Mouse (Mus musculus): ENCODE measurements around the gene Slc9b1. TPM values are rescaled to one million over a fixed set of nuclear protein-coding genes. Genes with fewer than 3 reads are reported as not detected.

The Slc9b1 gene
- polyA plus RNA-seq, 1 experiment from 2014 or later: not detected

GRCm38 (mm10) chr3:135351857-135352256 lies 4.0 kb downstream of the Slc9b1 start:
- no peaks in the 10 kb centered on the region for H3K27me3 ChIP-seq (ENCODE audit: control insufficient read depth, insufficient read depth, low read length)
- H3K9ac ChIP-seq (ENCODE audit: low read length): no peak overlapping the region
- H3K36me3 ChIP-seq (ENCODE audit: control insufficient read depth, insufficient read depth, low read length): no peaks in the 10 kb centered on the region
- 91% methylated on average over 3 of the region's 3 CpGs for WGBS
- no peak overlapping the region for H3K4me2 ChIP-seq
- no peak overlapping the region for H3K27ac ChIP-seq (ENCODE audit: low read depth, low read length)
- no peak overlapping the region for H3K4me3 ChIP-seq (ENCODE audit: low read depth, low read length)
- H3K9me3 ChIP-seq (ENCODE audit: control insufficient read depth, low read length): no peaks in the 10 kb centered on the region
- H3K4me1 ChIP-seq (ENCODE audit: control insufficient read depth, insufficient read depth, low read length): no peaks in the 10 kb centered on the region
- DNase-seq (ENCODE audit: low spot score, missing footprints): no peak
- no peak for ATAC-seq (ENCODE audit: low FRiP score)

GRCm38 (mm10) chr3:135357394-135357793 lies 9.6 kb downstream of the Slc9b1 start:
- Histone ChIP-seq H3K4me1 (ENCODE audit: control insufficient read depth, insufficient read depth, low read length) (no peaks in the 10 kb centered on the region), H3K9ac (ENCODE audit: low read length) (no peak overlapping the region), H3K4me3 (ENCODE audit: low read depth, low read length) (no peak overlapping the region), H3K36me3 (ENCODE audit: control insufficient read depth, insufficient read depth, low read length) (no peaks in the 10 kb centered on the region), H3K4me2 (no peak overlapping the region), H3K9me3 (ENCODE audit: control insufficient read depth, low read length) (no peaks in the 10 kb centered on the region), H3K27me3 (ENCODE audit: control insufficient read depth, insufficient read depth, low read length) (no peaks in the 10 kb centered on the region), H3K27ac (ENCODE audit: low read depth, low read length) (no peak overlapping the region)
- ATAC-seq (ENCODE audit: low FRiP score): no peak
- 92% methylated on average over 4 of the region's 4 CpGs for WGBS
- no peak for DNase-seq (ENCODE audit: low spot score, missing footprints)

- Histone ChIP-seq H3K4me2 (no peak overlapping the region), H3K9ac (ENCODE audit: low read length) (no peak overlapping the region), H3K4me3 (ENCODE audit: low read depth, low read length) (no peak overlapping the region), H3K27ac (ENCODE audit: low read depth, low read length) (no peak overlapping the region), H3K4me1 (ENCODE audit: control insufficient read depth, insufficient read depth, low read length) (no peaks in the 10 kb centered on the region), H3K9me3 (ENCODE audit: control insufficient read depth, low read length) (no peaks in the 10 kb centered on the region), H3K36me3 (ENCODE audit: control insufficient read depth, insufficient read depth, low read length) (no peaks in the 10 kb centered on the region), H3K27me3 (ENCODE audit: control insufficient read depth, insufficient read depth, low read length) (no peaks in the 10 kb centered on the region)
- WGBS: 77% methylated on average over 3 of the region's 3 CpGs
- ATAC-seq (ENCODE audit: low FRiP score): no peak
- DNase-seq (ENCODE audit: low spot score, missing footprints): no peak
Measured at GRCm38 (mm10) chr3:135375836-135376235, 28.0 kb downstream of the Slc9b1 start.

- Histone ChIP-seq H3K27ac (ENCODE audit: low read depth, low read length) (no peak overlapping the region), H3K4me1 (ENCODE audit: control insufficient read depth, insufficient read depth, low read length) (no peaks in the 10 kb centered on the region), H3K4me3 (ENCODE audit: low read depth, low read length) (no peak overlapping the region), H3K4me2 (no peak overlapping the region), H3K27me3 (ENCODE audit: control insufficient read depth, insufficient read depth, low read length) (no peaks in the 10 kb centered on the region), H3K36me3 (ENCODE audit: control insufficient read depth, insufficient read depth, low read length) (no peaks in the 10 kb centered on the region), H3K9ac (ENCODE audit: low read length) (no peak overlapping the region), H3K9me3 (ENCODE audit: control insufficient read depth, low read length) (no peaks in the 10 kb centered on the region)
- ATAC-seq (ENCODE audit: low FRiP score) (no peak), DNase-seq (ENCODE audit: low spot score, missing footprints) (no peak)
- 83% methylated on average over 10 of the region's 10 CpGs for WGBS
Measured at GRCm38 (mm10) chr3:135377445-135377844, 29.6 kb downstream of the Slc9b1 start.

- DNase-seq (ENCODE audit: low spot score, missing footprints): no peak
- H3K4me3 ChIP-seq (ENCODE audit: low read depth, low read length): no peak overlapping the region
- ATAC-seq (ENCODE audit: low FRiP score): no peak
- H3K9me3 ChIP-seq (ENCODE audit: control insufficient read depth, low read length): no peaks in the 10 kb centered on the region
- H3K36me3 ChIP-seq (ENCODE audit: control insufficient read depth, insufficient read depth, low read length): no peaks in the 10 kb centered on the region
- H3K9ac ChIP-seq (ENCODE audit: low read length): no peak overlapping the region
- H3K27ac ChIP-seq (ENCODE audit: low read depth, low read length): no peak overlapping the region
- H3K4me2 ChIP-seq: no peak overlapping the region
- H3K27me3 ChIP-seq (ENCODE audit: control insufficient read depth, insufficient read depth, low read length): no peaks in the 10 kb centered on the region
- 89% methylated on average over 4 of the region's 4 CpGs for whole genome bisulfite sequencing
- H3K4me1 ChIP-seq (ENCODE audit: control insufficient read depth, insufficient read depth, low read length): no peaks in the 10 kb centered on the region
Measured at GRCm38 (mm10) chr3:135379868-135380267, 32.0 kb downstream of the Slc9b1 start.

- no peak overlapping the region for H3K4me3 ChIP-seq (ENCODE audit: low read depth, low read length)
- ATAC-seq (ENCODE audit: low FRiP score) (no peak), DNase-seq (ENCODE audit: low spot score, missing footprints) (no peak)
- H3K27me3 ChIP-seq (ENCODE audit: control insufficient read depth, insufficient read depth, low read length): no peaks in the 10 kb centered on the region
- H3K9ac ChIP-seq (ENCODE audit: low read length): no peak overlapping the region
- no peaks in the 10 kb centered on the region for H3K9me3 ChIP-seq (ENCODE audit: control insufficient read depth, low read length)
- 83% methylated on average over 6 of the region's 6 CpGs for WGBS
- H3K4me2 ChIP-seq: no peak overlapping the region
- H3K4me1 ChIP-seq (ENCODE audit: control insufficient read depth, insufficient read depth, low read length): no peaks in the 10 kb centered on the region
- no peak overlapping the region for H3K27ac ChIP-seq (ENCODE audit: low read depth, low read length)
- no peaks in the 10 kb centered on the region for H3K36me3 ChIP-seq (ENCODE audit: control insufficient read depth, insufficient read depth, low read length)
Measured at GRCm38 (mm10) chr3:135393186-135393585, 45.4 kb downstream of the Slc9b1 start.

- Histone ChIP-seq H3K36me3 (ENCODE audit: control insufficient read depth, insufficient read depth, low read length) (no peaks in the 10 kb centered on the region), H3K9me3 (ENCODE audit: control insufficient read depth, low read length) (no peaks in the 10 kb centered on the region), H3K9ac (ENCODE audit: low read length) (no peak overlapping the region), H3K27me3 (ENCODE audit: control insufficient read depth, insufficient read depth, low read length) (no peaks in the 10 kb centered on the region), H3K27ac (ENCODE audit: low read depth, low read length) (no peak overlapping the region), H3K4me2 (no peak overlapping the region), H3K4me3 (ENCODE audit: low read depth, low read length) (no peak overlapping the region), H3K4me1 (ENCODE audit: control insufficient read depth, insufficient read depth, low read length) (no peaks in the 10 kb centered on the region)
- ATAC-seq (ENCODE audit: low FRiP score) (no peak), DNase-seq (ENCODE audit: low spot score, missing footprints) (no peak)
- WGBS: 81% methylated on average over 5 of the region's 5 CpGs
Measured at GRCm38 (mm10) chr3:135395085-135395484, 47.3 kb downstream of the Slc9b1 start.

GRCm38 (mm10) chr3:135396081-135396480 lies 48.3 kb downstream of the Slc9b1 start:
- 0 out of 2 replicates have a peak, but pooled peaks have one; percentile 24 for ATAC-seq (ENCODE audit: low FRiP score)
- Histone ChIP-seq H3K4me1 (ENCODE audit: control insufficient read depth, insufficient read depth, low read length) (no peaks in the 10 kb centered on the region), H3K4me3 (ENCODE audit: low read depth, low read length) (no peak overlapping the region), H3K4me2 (no peak overlapping the region), H3K36me3 (ENCODE audit: control insufficient read depth, insufficient read depth, low read length) (no peaks in the 10 kb centered on the region), H3K27ac (ENCODE audit: low read depth, low read length) (no peak overlapping the region), H3K27me3 (ENCODE audit: control insufficient read depth, insufficient read depth, low read length) (no peaks in the 10 kb centered on the region), H3K9ac (ENCODE audit: low read length) (no peak overlapping the region), H3K9me3 (ENCODE audit: control insufficient read depth, low read length) (no peaks in the 10 kb centered on the region)
- WGBS: 75% methylated on average over 6 of the region's 6 CpGs
- no peak for DNase-seq (ENCODE audit: low spot score, missing footprints)

- no peak overlapping the region for H3K9ac ChIP-seq (ENCODE audit: low read length)
- H3K4me2 ChIP-seq: no peak overlapping the region
- no peaks in the 10 kb centered on the region; the same call in 1 of the 2 replicates for H3K4me1 ChIP-seq (ENCODE audit: control insufficient read depth, insufficient read depth, low read length)
- H3K9me3 ChIP-seq (ENCODE audit: control insufficient read depth, low read length): no peaks in the 10 kb centered on the region
- H3K36me3 ChIP-seq (ENCODE audit: control insufficient read depth, insufficient read depth, low read length): no peaks in the 10 kb centered on the region
- ATAC-seq (ENCODE audit: low FRiP score) (no peak), DNase-seq (ENCODE audit: low spot score, missing footprints) (no peak)
- no peaks in the 10 kb centered on the region for H3K27me3 ChIP-seq (ENCODE audit: control insufficient read depth, insufficient read depth, low read length)
- H3K4me3 ChIP-seq (ENCODE audit: low read depth, low read length): no peak overlapping the region
- H3K27ac ChIP-seq (ENCODE audit: low read depth, low read length): no peak overlapping the region
Measured at GRCm38 (mm10) chr3:135397112-135397511, 49.3 kb downstream of the Slc9b1 start.

GRCm38 (mm10) chr3:135402201-135402658 lies 54.4 kb downstream of the Slc9b1 start:
- no peaks in the 10 kb centered on the region; the same call in 1 of the 2 replicates for H3K36me3 ChIP-seq (ENCODE audit: control insufficient read depth, insufficient read depth, low read length)
- H3K27ac ChIP-seq (ENCODE audit: low read depth, low read length): no peak overlapping the region
- DNase-seq (ENCODE audit: low spot score, missing footprints) (peak; percentile 98), ATAC-seq (ENCODE audit: low FRiP score) (peak; percentile 83)
- no peak overlapping the region for H3K4me2 ChIP-seq
- no peak overlapping the region for H3K4me3 ChIP-seq (ENCODE audit: low read depth, low read length)
- H3K27me3 ChIP-seq (ENCODE audit: control insufficient read depth, insufficient read depth, low read length): no peaks in the 10 kb centered on the region
- no peaks in the 10 kb centered on the region for H3K9me3 ChIP-seq (ENCODE audit: control insufficient read depth, low read length)
- H3K4me1 ChIP-seq (ENCODE audit: control insufficient read depth, insufficient read depth, low read length): no peaks in the 10 kb centered on the region; the same call in 1 of the 2 replicates
- no peak overlapping the region for H3K9ac ChIP-seq (ENCODE audit: low read length)
- 13% methylated on average over 10 of the region's 10 CpGs for WGBS

Data from midbrain, embryonic 11.5 days (tissue).